In the genomic region with DNA sequence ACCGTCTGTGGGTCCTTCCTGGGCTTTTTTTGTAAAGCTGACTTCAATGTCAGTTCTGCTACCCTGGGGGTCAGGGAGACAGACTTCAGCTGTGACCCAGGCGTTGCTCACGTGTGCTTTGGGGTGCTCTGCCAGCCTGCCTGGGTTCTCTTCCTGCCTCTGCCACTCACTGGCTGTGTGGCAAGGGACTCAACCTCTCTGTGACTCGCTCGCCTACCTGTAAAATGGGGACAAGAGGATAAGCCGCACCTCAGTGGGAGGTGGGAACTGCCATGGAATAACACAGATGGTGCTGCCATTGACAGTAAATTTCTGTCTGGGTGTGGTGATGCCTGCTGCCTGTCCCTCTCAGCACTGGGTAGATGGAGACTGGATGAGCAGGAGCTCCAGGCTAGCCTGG, we compare ENCODE assay signal across 15 mouse cellular contexts.
DNase-seq lines count a peak whose midpoint lies in the region; ATAC-seq and TF ChIP-seq lines count a peak whose summit lies in the region.
"Had no signal": no experiment of that assay in that cellular context is flagged by ENCODE, and none has a peak within 500 bp of the region (broad histone marks: within the 10 kb centered on the region; RNA-seq: fewer than 3 reads in every experiment).

No protein-coding gene starts in this region.

- DNase-seq in forebrain, embryonic 10.5 days (ENCODE audit: extremely low spot score, low spot score), result no peak
- no peak for DNase-seq in forebrain, embryonic 14.5 days (ENCODE audit: low spot score)
- no peak for DNase-seq in heart, postnatal 14 days
- DNase-seq in liver, embryonic 11.5 days (ENCODE audit: low spot score), result no peak
- no peak for DNase-seq in liver, postnatal 0 days
- DNase-seq: kidney, postnatal 36 days; lung, adult 2 months; right cerebral cortex, postnatal 4 days; thymus, postnatal 25 days had no signal

- ATAC-seq in forebrain, embryonic 14.5 days, result no peak
- no peak for ATAC-seq in heart, embryonic 14.5 days (ENCODE audit: insufficient number of reproducible peaks, insufficient read depth, low FRiP score, low read depth)
- no peak for ATAC-seq in liver, embryonic 11.5 days (replicated peaks; ENCODE audit: low FRiP score)
- no peak for ATAC-seq in liver, postnatal 0 days
- ATAC-seq in megakaryocyte-erythroid progenitor cell, adult 5-6 weeks (replicated peaks; ENCODE audit: low FRiP score, low TSS enrichment, poor library complexity, severe bottlenecking), result no peak
- ATAC-seq: CD4-positive, CD25-positive, alpha-beta regulatory T cell, adult 4 months had no signal

- peaks cover 100% of the 10 kb centered on the region for H3K4me1 ChIP-seq in forebrain, embryonic 10.5 days
- peaks cover 91% of the 10 kb centered on the region for H3K4me1 ChIP-seq in forebrain, embryonic 14.5 days (ENCODE audit: control insufficient read depth, insufficient read depth, low read length)
- peaks cover 66 to 88% of the 10 kb centered on the region in 2 experiments for H3K4me1 ChIP-seq in heart, embryonic 14.5 days (ENCODE audit: control insufficient read depth in 2 of 2, insufficient read depth in 2 of 2, low read length in 2 of 2)
- peaks cover 86% of the 10 kb centered on the region for H3K4me1 ChIP-seq in liver, embryonic 11.5 days (replicated peaks; ENCODE audit: control insufficient read depth, insufficient read depth, low read length)
- H3K4me1 ChIP-seq in liver, postnatal 0 days (ENCODE audit: insufficient read depth), result peaks cover 6% of the 10 kb centered on the region
- H3K4me1 ChIP-seq in E14TG2a.4 (replicated peaks; ENCODE audit: low read depth, low read length), result peaks cover 98% of the 10 kb centered on the region

- no peak overlapping the region for H3K9ac ChIP-seq in forebrain, embryonic 14.5 days (ENCODE audit: low read length)
- peak overlapping the region; percentile 2; the same call in 1 of the 2 replicates for H3K9ac ChIP-seq in heart, embryonic 14.5 days (ENCODE audit: low read length)
- no peak overlapping the region for H3K9ac ChIP-seq in liver, embryonic 11.5 days (ENCODE audit: low read depth, low read length)
- H3K9ac ChIP-seq in liver, postnatal 0 days (replicated peaks), result no peak overlapping the region
- H3K9ac ChIP-seq: limb, embryonic 13.5 days had no signal

- H3K36me3 ChIP-seq in forebrain, embryonic 10.5 days (replicated peaks), result no peaks in the 10 kb centered on the region
- no peaks in the 10 kb centered on the region for H3K36me3 ChIP-seq in forebrain, embryonic 14.5 days (ENCODE audit: control insufficient read depth, insufficient read depth, low read length)
- no peaks in the 10 kb centered on the region for H3K36me3 ChIP-seq in heart, embryonic 14.5 days (ENCODE audit: control insufficient read depth, insufficient read depth, low read length)
- H3K36me3 ChIP-seq in liver, embryonic 11.5 days (ENCODE audit: control insufficient read depth, insufficient read depth, low read length), result no peaks in the 10 kb centered on the region; the same call in 1 of the 2 replicates
- no peaks in the 10 kb centered on the region for H3K36me3 ChIP-seq in liver, postnatal 0 days (replicated peaks; ENCODE audit: insufficient read depth, low read length)
- no peaks in the 10 kb centered on the region for H3K36me3 ChIP-seq in E14TG2a.4 (ENCODE audit: insufficient read depth, low read length)
- H3K36me3 ChIP-seq: limb, embryonic 13.5 days had no signal

- H3K9me3 ChIP-seq in forebrain, embryonic 10.5 days, result no peaks in the 10 kb centered on the region
- H3K9me3 ChIP-seq in forebrain, embryonic 14.5 days (replicated peaks; ENCODE audit: control insufficient read depth, low read length), result no peaks in the 10 kb centered on the region
- H3K9me3 ChIP-seq in heart, embryonic 14.5 days (ENCODE audit: control insufficient read depth, low read length), result no peaks in the 10 kb centered on the region
- no peaks in the 10 kb centered on the region for H3K9me3 ChIP-seq in liver, embryonic 11.5 days (ENCODE audit: control insufficient read depth, low read length)
- H3K9me3 ChIP-seq in liver, postnatal 0 days (ENCODE audit: low read length), result no peaks in the 10 kb centered on the region
- no peaks in the 10 kb centered on the region for H3K9me3 ChIP-seq in E14TG2a.4 (ENCODE audit: low read length)
- H3K9me3 ChIP-seq: limb, embryonic 13.5 days had no signal

- H3K4me3 ChIP-seq in forebrain, embryonic 10.5 days, result no peak overlapping the region
- H3K4me3 ChIP-seq in forebrain, embryonic 14.5 days (ENCODE audit: low read depth, low read length), result no peak overlapping the region
- no peak overlapping the region for H3K4me3 ChIP-seq in heart, embryonic 14.5 days (ENCODE audit: control insufficient read depth in 1 of 2, insufficient read depth in 1 of 2, low read depth in 1 of 2, low read length in 2 of 2)
- no peak overlapping the region for H3K4me3 ChIP-seq in liver, embryonic 11.5 days (ENCODE audit: low read depth, low read length)
- no peak overlapping the region for H3K4me3 ChIP-seq in liver, postnatal 0 days (ENCODE audit: low read depth, low read length)
- peak overlapping the region; percentile 26 for H3K4me3 ChIP-seq in E14TG2a.4 (replicated peaks; ENCODE audit: low read length)
- H3K4me3 ChIP-seq: gastrocnemius, adult 2 months; limb, embryonic 13.5 days had no signal

- intact Hi-C loops in heart, postnatal 14 days (cut with DNase I), result no loop called here

- no peak overlapping the region for H3K4me2 ChIP-seq in forebrain, embryonic 14.5 days (ENCODE audit: low read length)
- H3K4me2 ChIP-seq in heart, embryonic 14.5 days (ENCODE audit: low read length), result no peak overlapping the region
- H3K4me2 ChIP-seq in liver, embryonic 11.5 days, result no peak overlapping the region; the same call in 1 of the 2 replicates
- H3K4me2 ChIP-seq in liver, postnatal 0 days (ENCODE audit: low read depth, low read length), result no peak overlapping the region
- H3K4me2 ChIP-seq: limb, embryonic 13.5 days had no signal

- TF ChIP-seq CTCF in liver, postnatal 0 days (IDR thresholded peaks at IDR 0.05; ENCODE audit: low read depth), result no peak
- TF ChIP-seq CTCF in E14TG2a.4 (conservative IDR thresholded peaks at IDR 0.05; ENCODE audit: low read length), result no peak

- WGBS in forebrain, embryonic 10.5 days, result 80% methylated on average over 6 of the region's 6 CpGs
- WGBS in forebrain, embryonic 14.5 days, result 89% methylated on average over 6 of the region's 6 CpGs
- WGBS in heart, embryonic 14.5 days, result 83% methylated on average over 6 of the region's 6 CpGs
- WGBS in liver, embryonic 11.5 days, result 82% methylated on average over 6 of the region's 6 CpGs
- WGBS in liver, postnatal 0 days (ENCODE audit: insufficient replicate concordance), result 83% methylated on average over 6 of the region's 6 CpGs

- 0 out of 2 replicates have a peak overlapping the region, but pooled peaks have one; percentile 54 for H3K27ac ChIP-seq in forebrain, embryonic 10.5 days
- no peak overlapping the region; the same call in 1 of the 2 replicates for H3K27ac ChIP-seq in forebrain, embryonic 14.5 days (ENCODE audit: low read depth, low read length)
- H3K27ac ChIP-seq in heart, embryonic 14.5 days (replicated peaks in 1 of 2; ENCODE audit: control insufficient read depth in 1 of 2, insufficient read depth in 1 of 2, low read depth in 2 of 2, low read length in 2 of 2), result peak overlapping the region in 1 of 2 experiments; percentile 75; a peak in 1 of 4 replicates
- 0 out of 2 replicates have a peak overlapping the region, but pooled peaks have one; percentile 22 for H3K27ac ChIP-seq in liver, embryonic 11.5 days (ENCODE audit: low read depth, low read length)
- no peak overlapping the region for H3K27ac ChIP-seq in liver, postnatal 0 days (ENCODE audit: low read depth)

- no peak for TF ChIP-seq EP300 in liver, postnatal 0 days (IDR thresholded peaks at IDR 0.05; ENCODE audit: low read depth)

- peaks cover 99% of the 10 kb centered on the region for H3K27me3 ChIP-seq in forebrain, embryonic 10.5 days (ENCODE audit: poor library complexity, severe bottlenecking)
- H3K27me3 ChIP-seq in forebrain, embryonic 14.5 days (replicated peaks; ENCODE audit: control insufficient read depth, insufficient read depth, low read length), result no peaks in the 10 kb centered on the region
- H3K27me3 ChIP-seq in heart, embryonic 14.5 days (ENCODE audit: control insufficient read depth, insufficient read depth, low read length), result no peaks in the 10 kb centered on the region
- H3K27me3 ChIP-seq in liver, embryonic 11.5 days (replicated peaks; ENCODE audit: control insufficient read depth, insufficient read depth, low read length), result no peaks in the 10 kb centered on the region
- H3K27me3 ChIP-seq in liver, postnatal 0 days (ENCODE audit: insufficient read depth, low read length), result no peaks in the 10 kb centered on the region
- H3K27me3 ChIP-seq in E14TG2a.4 (ENCODE audit: insufficient read depth, low read length), result no peaks in the 10 kb centered on the region

Comparison
In these comparisons a context has a peak if more than half of its experiments do, and no peak if none do; other contexts are left out.
1. H3K27ac ChIP-seq: peak in forebrain, embryonic 10.5 days (single experiment) and liver, embryonic 11.5 days (single experiment); none in forebrain, embryonic 14.5 days (single experiment) and liver, postnatal 0 days (single experiment).